Mouse (Mus musculus): ENCODE measurements around the gene Cxcl3.

DNA sequence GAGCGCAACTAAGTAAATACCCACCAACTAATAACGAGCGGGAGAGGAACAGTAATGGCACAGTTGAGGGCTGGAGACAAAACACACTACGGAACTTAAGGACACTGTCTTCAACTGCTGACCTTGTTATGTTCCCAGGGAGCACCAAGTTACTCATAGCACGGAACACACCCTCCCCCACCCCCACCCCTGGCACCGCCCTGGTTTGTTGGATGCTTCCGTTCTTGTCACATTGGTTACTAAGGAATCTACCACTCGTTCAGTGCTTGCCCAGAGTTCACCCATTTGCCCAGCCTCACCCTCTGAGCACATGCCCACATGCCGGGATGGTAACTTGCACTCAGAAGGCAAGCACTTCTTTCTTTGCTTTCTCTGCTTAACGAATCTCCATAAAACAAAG, 8.3 kb upstream of the Cxcl3 start:
- TF ChIP-seq POLR2A (IDR thresholded peaks at IDR 0.05; ENCODE audit: extremely low read depth, insufficient read depth, low read length), result no peak
- no peak for TF ChIP-seq CTCF (IDR thresholded peaks at IDR 0.05; ENCODE audit: low read depth, low read length)
